Mouse (Mus musculus) embryonic facial prominence, embryonic 14.5 days (tissue): ENCODE results near the gene Ide. TPM values are rescaled to one million over a fixed set of nuclear protein-coding genes. Genes with fewer than 3 reads are reported as not detected.

Experiments used
- ATAC-seq: fragments of 200-750 bp; cut with Nextera tagmentation; 2 replicates; pipeline ENCODE4 v1.8.0; 2017; ENCODE audit warnings: low read depth, moderate number of reproducible peaks, moderate TSS enrichment
- DNase-seq: peaks from one replicate; pipeline ENCODE4 v3.0.0-alpha.2; 2015; ENCODE audit warnings: low spot score
- H3K27ac ChIP-seq: fragments of 300-500 bp; sonication (generic); replicated peaks from 2 replicates; pipeline ENCODE4 v1.5.1; 2014; ENCODE audit warnings: low read depth, mild to moderate bottlenecking, low read length, moderate library complexity
- H3K27me3 ChIP-seq: fragments of 300-500 bp; sonication (generic); replicated peaks from 2 replicates; pipeline ENCODE4 v1.6.1; 2014; ENCODE audit warnings: low read length; ENCODE audit not compliant: control insufficient read depth, insufficient read depth
- H3K36me3 ChIP-seq: fragments of 300-500 bp; sonication (generic); 2 replicates; pipeline ENCODE4 v1.6.1; 2014; ENCODE audit warnings: low read length, mixed read lengths; ENCODE audit not compliant: control insufficient read depth, insufficient read depth
- H3K4me1 ChIP-seq: fragments of 300-500 bp; sonication (generic); 2 replicates; pipeline ENCODE4 v1.6.1; 2014; ENCODE audit warnings: antibody characterized with exemption, low read length; ENCODE audit not compliant: control insufficient read depth, insufficient read depth
- H3K4me2 ChIP-seq: fragments of 300-500 bp; sonication (generic); 2 replicates; pipeline ENCODE4 v1.6.1; 2014; ENCODE audit warnings: low read depth, mild to moderate bottlenecking, low read length, moderate library complexity, mixed read lengths
- H3K4me3 ChIP-seq: fragments of 300-500 bp; sonication (generic); 2 replicates; pipeline ENCODE4 v1.5.1; 2014; ENCODE audit warnings: low read depth, mild to moderate bottlenecking, low read length
- H3K9ac ChIP-seq: fragments of 300-500 bp; sonication (generic); 2 replicates; pipeline ENCODE4 v1.6.1; 2014; ENCODE audit warnings: low read depth, mild to moderate bottlenecking, low read length, moderate library complexity, mixed read lengths
- H3K9me3 ChIP-seq: fragments of 300-500 bp; sonication (generic); 2 replicates; pipeline ENCODE4 v1.6.1; 2016; ENCODE audit warnings: low read length; ENCODE audit not compliant: control insufficient read depth
- WGBS: fragments of 180-500 bp; shearing (Covaris S2); extraction: QIAGEN DNeasy Blood & Tissue Kit; methylation state at CpG from one replicate; pipeline ENCODE4 v1.1.7; 2014; 5-methylcytosine and 5-hydroxymethylcytosine counted together
- polyA plus RNA-seq: library from polyadenylated mRNA; unstranded; fragments of >200 nt; fragmentation: Nextera tagmentation; extraction: Ambion mirVana; gene quantifications from 2 replicates; pipeline ENCODE4 v1.2.1, GENCODE M21; 2014

Ide gene
- polyA plus RNA-seq, 1 experiment from 2014 or later, result 50.3 TPM

DNA sequence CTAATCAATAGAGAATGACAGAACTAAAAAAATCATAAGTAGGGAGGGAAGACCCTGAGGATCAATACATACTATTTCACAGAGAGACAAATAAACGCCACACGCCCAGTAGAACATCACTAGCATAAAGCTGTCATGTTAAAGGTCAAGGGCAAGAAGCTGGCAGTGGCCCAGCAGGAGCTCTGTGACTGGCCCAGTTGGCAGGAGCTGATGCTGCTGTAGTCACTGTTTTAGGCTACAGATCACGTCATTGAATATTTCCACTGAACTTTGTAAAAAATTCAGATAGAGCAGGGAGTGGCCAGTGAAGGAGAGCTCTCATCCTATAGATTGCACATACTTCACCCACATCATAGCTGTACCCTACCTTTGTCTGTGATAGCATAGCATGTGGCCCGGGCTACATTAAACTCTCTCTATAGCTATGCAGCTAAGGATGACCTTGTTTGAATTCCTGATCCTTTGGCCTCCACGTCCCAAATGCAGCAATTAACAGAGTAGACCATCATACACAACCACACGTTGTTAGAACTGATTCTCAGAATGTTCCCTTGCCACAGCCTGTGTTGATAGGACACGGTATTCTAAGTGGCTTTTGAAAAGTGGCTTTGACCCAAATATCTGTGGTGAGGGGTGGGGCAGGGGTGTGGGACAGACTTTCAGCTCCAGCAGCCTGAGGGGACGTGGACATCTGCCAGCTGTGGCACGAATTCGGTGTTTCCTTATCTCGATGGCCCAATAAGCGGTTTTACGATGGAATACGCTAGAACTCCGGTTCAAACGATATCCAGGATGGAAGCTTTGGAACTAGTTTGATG, 16.6 kb downstream of the Ide start:
- no peak overlapping the region for H3K27ac ChIP-seq
- no peak overlapping the region for H3K4me3 ChIP-seq
- H3K9ac ChIP-seq, result no peak overlapping the region
- no peaks in the 10 kb centered on the region for H3K4me1 ChIP-seq
- no peaks in the 10 kb centered on the region for H3K9me3 ChIP-seq
- H3K36me3 ChIP-seq, result peaks cover 14% of the 10 kb centered on the region; the same call in 1 of the 2 replicates
- no peak for ATAC-seq
- DNase-seq, result no peak
- no peak overlapping the region for H3K4me2 ChIP-seq
- no peaks in the 10 kb centered on the region for H3K27me3 ChIP-seq
- WGBS, result 85% methylated on average over 16 of the region's 16 CpGs

- Histone ChIP-seq H3K36me3 (peaks cover 18% of the 10 kb centered on the region; the same call in 1 of the 2 replicates), H3K4me1 (no peaks in the 10 kb centered on the region), H3K9ac (no peak overlapping the region), H3K27me3 (no peaks in the 10 kb centered on the region), H3K4me2 (no peak overlapping the region), H3K9me3 (no peaks in the 10 kb centered on the region), H3K27ac (no peak overlapping the region), H3K4me3 (no peak overlapping the region)
- ATAC-seq (no peak), DNase-seq (no peak)
- WGBS, result 77% methylated on average over 4 of the region's 4 CpGs
Observed at GRCm38 (mm10) chr19:37317359-37317758, 20.3 kb downstream of the Ide start.

DNA sequence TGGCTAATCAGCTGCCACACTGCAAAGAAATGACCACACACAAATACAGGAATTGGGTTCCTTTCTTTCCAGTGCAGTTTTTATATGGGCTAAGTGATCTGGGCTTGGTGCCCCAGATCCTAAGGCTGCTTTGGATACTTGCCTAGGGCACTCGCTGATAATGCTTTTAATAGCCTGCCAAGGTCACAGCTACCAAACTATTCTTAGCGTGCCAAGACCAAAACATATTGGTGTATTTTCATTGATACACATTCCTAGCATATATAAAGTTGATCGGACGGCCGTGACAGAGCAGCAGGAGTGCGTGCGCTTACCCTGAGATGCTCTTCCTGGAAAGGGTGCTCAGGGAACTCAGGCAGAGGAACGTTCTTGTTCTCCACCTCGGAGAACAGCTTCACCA, 22.6 kb downstream of the Ide start:
- Histone ChIP-seq H3K4me3 (no peak overlapping the region), H3K27ac (no peak overlapping the region), H3K9ac (no peak overlapping the region), H3K36me3 (peaks cover 28% of the 10 kb centered on the region), H3K4me1 (no peaks in the 10 kb centered on the region), H3K4me2 (no peak overlapping the region), H3K9me3 (no peaks in the 10 kb centered on the region), H3K27me3 (no peaks in the 10 kb centered on the region)
- WGBS, result 89% methylated on average over 9 of the region's 9 CpGs
- ATAC-seq (no peak), DNase-seq (no peak)

DNA sequence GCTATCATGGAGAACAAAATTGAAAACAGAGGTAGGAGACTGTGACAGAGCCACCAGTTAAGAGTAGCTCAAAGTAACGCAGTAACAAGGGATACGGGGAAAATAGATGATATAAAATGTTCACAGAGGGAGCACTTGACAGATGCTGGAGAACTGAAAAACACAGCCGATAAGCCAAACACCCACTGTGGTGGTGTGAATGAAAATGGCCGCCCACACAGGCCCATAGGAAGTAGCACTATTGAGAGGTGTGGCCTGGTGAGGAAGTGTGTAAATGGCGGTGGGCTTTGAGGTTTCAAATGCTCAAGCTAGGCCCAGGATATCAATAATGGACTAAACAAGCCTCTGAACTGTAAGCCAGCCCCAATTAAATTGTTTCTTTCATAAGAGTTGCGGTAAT, 26.2 kb downstream of the Ide start:
- Histone ChIP-seq H3K4me3 (no peak overlapping the region), H3K27ac (no peak overlapping the region), H3K9me3 (no peaks in the 10 kb centered on the region), H3K36me3 (peaks cover 31% of the 10 kb centered on the region), H3K9ac (no peak overlapping the region), H3K27me3 (no peaks in the 10 kb centered on the region), H3K4me2 (no peak overlapping the region), H3K4me1 (no peaks in the 10 kb centered on the region)
- ATAC-seq (no peak), DNase-seq (no peak)
- WGBS, result 91% methylated on average over 6 of the region's 6 CpGs

DNA sequence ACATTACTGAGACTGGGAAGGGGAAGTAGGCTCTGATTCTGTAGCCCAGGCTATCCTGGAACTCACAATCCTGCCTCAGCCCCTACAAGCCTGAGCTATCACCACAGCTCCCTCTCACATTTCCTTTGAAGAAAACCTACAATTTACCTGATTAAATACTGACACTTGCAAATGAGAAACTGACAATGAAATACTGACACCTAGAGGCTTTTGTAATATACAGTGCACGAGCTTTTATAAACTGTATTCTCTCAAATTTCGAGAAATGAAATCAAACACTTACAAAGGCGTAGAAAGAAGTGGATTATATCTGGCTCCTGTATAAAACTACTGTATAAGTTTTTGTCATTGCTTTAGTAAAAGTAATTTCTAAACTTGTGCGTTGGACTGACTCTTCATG, 27.5 kb downstream of the Ide start:
- Histone ChIP-seq H3K9me3 (no peaks in the 10 kb centered on the region), H3K4me1 (no peaks in the 10 kb centered on the region), H3K4me2 (no peak overlapping the region), H3K27me3 (no peaks in the 10 kb centered on the region), H3K27ac (no peak overlapping the region), H3K36me3 (peaks cover 31% of the 10 kb centered on the region), H3K9ac (no peak overlapping the region), H3K4me3 (no peak overlapping the region)
- ATAC-seq (no peak), DNase-seq (no peak)
- 79% methylated on average over 4 of the region's 4 CpGs for WGBS

- WGBS, result 80% methylated on average over 7 of the region's 7 CpGs
- DNase-seq (no peak), ATAC-seq (no peak)
- Histone ChIP-seq H3K9ac (no peak overlapping the region), H3K27ac (no peak overlapping the region), H3K4me2 (no peak overlapping the region), H3K27me3 (no peaks in the 10 kb centered on the region), H3K9me3 (no peaks in the 10 kb centered on the region), H3K4me3 (no peak overlapping the region), H3K4me1 (no peaks in the 10 kb centered on the region), H3K36me3 (peaks cover 24% of the 10 kb centered on the region)
Observed at GRCm38 (mm10) chr19:37308941-37309340, 28.7 kb downstream of the Ide start.

DNA sequence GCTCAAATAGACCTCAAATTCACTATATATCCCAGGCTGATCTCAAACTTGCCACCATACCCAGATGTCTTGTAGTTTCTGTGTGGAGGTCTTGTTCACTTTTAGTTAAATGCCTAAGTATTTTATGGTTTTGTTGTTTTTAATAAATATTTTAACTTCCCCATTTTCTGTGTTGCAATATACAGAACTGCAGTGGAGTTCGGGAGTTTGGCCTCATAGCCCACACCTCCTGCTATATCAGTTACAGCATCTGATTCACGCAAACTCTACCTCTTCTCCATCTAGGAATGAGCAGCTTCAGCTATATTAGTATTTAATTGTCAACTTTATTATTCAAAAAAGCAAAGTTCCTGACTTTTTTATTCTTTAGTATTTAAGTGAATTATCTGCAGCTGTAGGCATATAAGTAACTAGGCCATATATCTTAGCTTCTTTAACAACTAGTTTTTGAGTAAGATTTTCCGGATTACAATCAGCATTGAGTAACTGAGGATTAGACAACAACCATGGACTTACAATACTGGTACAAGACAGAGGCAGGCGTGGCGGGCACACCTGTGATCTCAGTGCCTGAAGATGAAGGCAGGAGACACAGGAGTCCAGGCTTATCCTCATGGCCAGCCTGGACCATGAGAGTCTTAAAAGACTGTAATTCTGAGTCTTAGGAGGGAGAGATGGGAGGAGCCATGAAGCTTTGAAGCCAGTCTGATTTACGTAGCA, 29.7 kb downstream of the Ide start:
- no peaks in the 10 kb centered on the region for H3K27me3 ChIP-seq
- H3K4me1 ChIP-seq, result no peaks in the 10 kb centered on the region
- WGBS, result 88% methylated on average over 6 of the region's 6 CpGs
- H3K9ac ChIP-seq, result no peak overlapping the region
- no peaks in the 10 kb centered on the region for H3K9me3 ChIP-seq
- no peak for ATAC-seq
- no peak overlapping the region for H3K27ac ChIP-seq
- peaks cover 23% of the 10 kb centered on the region for H3K36me3 ChIP-seq
- no peak for DNase-seq
- no peak overlapping the region for H3K4me3 ChIP-seq
- H3K4me2 ChIP-seq, result no peak overlapping the region

DNA sequence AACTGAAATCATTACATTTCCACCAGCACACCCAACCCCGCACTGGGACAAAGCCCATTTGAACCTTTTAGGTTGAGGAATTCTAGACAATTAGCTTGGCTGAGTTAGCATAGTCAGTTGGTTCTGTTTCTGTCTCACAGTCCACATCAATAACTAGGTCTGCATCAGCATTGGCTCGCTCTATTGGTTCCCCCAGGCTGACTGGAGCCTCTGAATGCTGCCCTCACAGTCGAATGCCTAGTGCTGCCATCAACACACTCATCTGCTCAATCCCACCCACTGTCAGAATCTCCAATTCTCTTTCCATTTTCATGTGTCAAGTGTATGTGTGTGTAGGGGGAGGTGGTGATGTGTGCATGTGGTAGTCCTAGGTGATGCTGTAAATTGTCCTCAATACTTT, 31.5 kb downstream of the Ide start:
- DNase-seq (no peak), ATAC-seq (no peak)
- no peak overlapping the region for H3K4me2 ChIP-seq
- no peak overlapping the region for H3K4me3 ChIP-seq
- H3K27ac ChIP-seq, result no peak overlapping the region
- no peaks in the 10 kb centered on the region for H3K4me1 ChIP-seq
- no peaks in the 10 kb centered on the region for H3K9me3 ChIP-seq
- H3K27me3 ChIP-seq, result no peaks in the 10 kb centered on the region
- 95% methylated on average over 3 of the region's 3 CpGs for WGBS
- H3K36me3 ChIP-seq, result peaks cover 15% of the 10 kb centered on the region
- H3K9ac ChIP-seq, result no peak overlapping the region
